46 mouse cellular contexts compared by ENCODE assay signal in genomic region chrX:112242916-112243315, GRCm38 (mm10). TPM values are rescaled to one million over a fixed set of nuclear protein-coding genes. Genes with fewer than 3 reads are reported as not detected.
"Had no signal": no experiment of that assay in that cellular context is flagged by ENCODE, and none has a peak within 500 bp of the region (broad histone marks: within the 10 kb centered on the region; RNA-seq: fewer than 3 reads in every experiment).

No protein-coding gene starts in this region.

- H3K4me1 ChIP-seq: heart, embryonic 12.5 days; heart, embryonic 13.5 days; heart, embryonic 15.5 days; hindbrain, embryonic 10.5 days; hindbrain, embryonic 12.5 days; hindbrain, embryonic 13.5 days; hindbrain, embryonic 15.5 days; intestine, embryonic 15.5 days; kidney, embryonic 15.5 days had no signal

- H3K4me3 ChIP-seq: heart, embryonic 12.5 days; heart, embryonic 13.5 days; heart, embryonic 15.5 days; hindbrain, embryonic 10.5 days; hindbrain, embryonic 12.5 days; hindbrain, embryonic 13.5 days; hindbrain, embryonic 15.5 days; intestine, embryonic 15.5 days; kidney, embryonic 15.5 days; layer of hippocampus, adult 2 months; left cerebral cortex, adult 2 months had no signal

- H3K9ac ChIP-seq: heart, embryonic 12.5 days; heart, embryonic 13.5 days; heart, embryonic 15.5 days; hindbrain, embryonic 12.5 days; hindbrain, embryonic 13.5 days; hindbrain, embryonic 14.5 days; hindbrain, embryonic 15.5 days; intestine, embryonic 15.5 days; kidney, embryonic 15.5 days had no signal

- H3K27ac ChIP-seq: heart, embryonic 13.5 days; heart, embryonic 15.5 days; hindbrain, embryonic 10.5 days; hindbrain, embryonic 12.5 days; hindbrain, embryonic 13.5 days; hindbrain, embryonic 14.5 days; hindbrain, embryonic 15.5 days; hindbrain, postnatal 0 days; intestine, embryonic 15.5 days; kidney, embryonic 15.5 days; kidney, postnatal 0 days; layer of hippocampus, adult 2 months; left cerebral cortex, adult 2 months had no signal

- H3K36me3 ChIP-seq: heart, embryonic 12.5 days; heart, embryonic 13.5 days; heart, embryonic 15.5 days; hindbrain, embryonic 10.5 days; hindbrain, embryonic 12.5 days; hindbrain, embryonic 13.5 days; hindbrain, embryonic 15.5 days; intestine, embryonic 15.5 days; kidney, embryonic 15.5 days had no signal

- H3K27me3 ChIP-seq: heart, embryonic 12.5 days; heart, embryonic 13.5 days; heart, embryonic 15.5 days; hindbrain, embryonic 12.5 days; hindbrain, embryonic 13.5 days; hindbrain, embryonic 15.5 days; intestine, embryonic 15.5 days; kidney, embryonic 15.5 days had no signal

- H3K9me3 ChIP-seq: heart, embryonic 12.5 days; heart, embryonic 13.5 days; heart, embryonic 15.5 days; hindbrain, embryonic 10.5 days; hindbrain, embryonic 12.5 days; hindbrain, embryonic 13.5 days; hindbrain, embryonic 15.5 days; intestine, embryonic 15.5 days; kidney, embryonic 15.5 days had no signal

- DNase-seq: heart, postnatal 10 days; heart, postnatal 14 days; heart, postnatal 36 days; heart, postnatal 4 days; kidney, adult 11 months; kidney, adult 18-20 months; kidney, adult 8-10 months; kidney, adult 9 months; kidney, postnatal 10 days; kidney, postnatal 14 days; kidney, postnatal 25 days; kidney, postnatal 36 days; kidney, postnatal 4 days; layer of hippocampus, adult 9-11 months; layer of hippocampus, postnatal 36 days had no signal

RNA-seq across cellular contexts. Expression of gene 4933403O08Rik, which starts 4.1 kb away (rescaled TPM):
- total RNA-seq: heart, postnatal 10 days; heart, postnatal 14 days; heart, postnatal 25 days; heart, postnatal 36 days; heart, postnatal 4 days; hematopoietic stem cell, adult 5-6 weeks; layer of hippocampus, adult 18-20 months; layer of hippocampus, adult 2 months; layer of hippocampus, adult 8-10 months; layer of hippocampus, postnatal 10 days; layer of hippocampus, postnatal 14 days; layer of hippocampus, postnatal 25 days; layer of hippocampus, postnatal 36 days; left cerebral cortex, adult 18-20 months had no signal
- polyA plus RNA-seq: heart, embryonic 12.5 days; heart, embryonic 13.5 days; heart, embryonic 14.5 days; heart, embryonic 15.5 days; heart, embryonic 16.5 days; heart, postnatal 0 days; hindbrain, embryonic 10.5 days; hindbrain, embryonic 15.5 days; inflammation-experienced regulatory T-cells, adult 6 months; intestine, embryonic 14.5 days; intestine, embryonic 15.5 days; intestine, embryonic 16.5 days; intestine, postnatal 0 days; kidney, embryonic 15.5 days; kidney, embryonic 16.5 days; kidney, postnatal 0 days; large intestine, adult 2 months had no signal
